Mouse (Mus musculus) megakaryocyte progenitor cell, adult 5-6 weeks (primary cell): ENCODE data around the gene Wdr1. TPM values are rescaled to one million over a fixed set of nuclear protein-coding genes. Genes with fewer than 3 reads are reported as not detected.

Experiments
- ATAC-seq: replicated peaks from 2 replicates; pipeline ENCODE4 v1.8.0; 2016; ENCODE audit warnings: mild to moderate bottlenecking, moderate TSS enrichment, inconsistent platforms; ENCODE audit not compliant: poor library complexity
- total RNA-seq, 2 experiments: library from RNA; stranded (forward) in 1 of 2; stranded (reverse) in 1 of 2; fragments of 157-497, 149-512 nt in 1 of 2; fragments of 200-1000 nt in 1 of 2; gene quantifications; 2 replicates each; pipeline versions ENCODE4 v1.2.3 to v1.2.4; 2015 to 2017

Wdr1 gene
- total RNA-seq, 2 experiments from 2014 or later = 134 to 209 TPM

DNA sequence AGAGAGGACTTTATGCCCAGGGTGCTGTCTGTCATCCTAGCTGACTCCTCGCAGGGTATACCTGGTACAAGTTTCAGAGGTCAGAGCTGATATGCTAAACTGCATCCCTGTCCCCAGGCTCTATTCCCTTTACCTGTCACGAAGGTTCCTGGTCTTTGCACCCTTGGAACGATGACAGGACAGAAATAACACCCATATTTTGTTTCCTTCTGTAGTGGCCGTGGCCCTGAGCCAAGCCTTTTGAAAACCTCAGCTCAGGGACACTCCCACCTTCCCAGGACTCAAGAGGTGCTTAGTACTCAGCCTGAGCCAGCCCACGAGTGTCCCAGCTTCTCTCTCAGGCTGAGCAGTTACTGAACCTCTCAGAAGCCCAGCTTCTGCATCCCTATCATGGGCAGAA is 64.5 kb downstream of the Wdr1 start:
- ATAC-seq = no peak

DNA sequence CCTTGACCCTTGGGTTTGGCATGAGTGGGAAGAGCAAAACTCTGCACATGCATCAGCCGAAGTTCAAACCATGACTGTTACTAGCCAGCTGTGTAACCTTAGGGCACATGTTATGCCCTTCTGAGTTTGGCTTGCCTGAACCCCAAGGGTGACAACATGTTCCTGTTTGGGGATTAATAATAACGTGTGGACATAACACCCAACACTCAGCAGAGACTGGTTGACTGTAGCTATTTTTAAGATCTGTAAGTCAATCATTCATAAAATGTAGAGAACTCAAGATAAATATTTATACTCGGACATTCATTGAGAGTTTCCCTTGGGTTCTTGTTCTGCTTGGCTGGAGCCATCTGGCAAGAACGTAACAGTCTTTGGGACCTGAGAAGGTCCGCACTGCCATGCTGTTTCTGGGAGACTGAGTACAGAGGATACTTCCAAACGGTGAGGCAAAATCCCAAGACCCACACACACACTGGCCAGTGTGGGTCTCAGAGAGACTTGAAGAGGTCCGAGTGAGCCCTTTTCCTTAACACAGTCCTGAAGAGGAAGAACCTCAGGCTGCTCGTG is 66.4 kb downstream of the Wdr1 start:
- no peak for ATAC-seq

DNA sequence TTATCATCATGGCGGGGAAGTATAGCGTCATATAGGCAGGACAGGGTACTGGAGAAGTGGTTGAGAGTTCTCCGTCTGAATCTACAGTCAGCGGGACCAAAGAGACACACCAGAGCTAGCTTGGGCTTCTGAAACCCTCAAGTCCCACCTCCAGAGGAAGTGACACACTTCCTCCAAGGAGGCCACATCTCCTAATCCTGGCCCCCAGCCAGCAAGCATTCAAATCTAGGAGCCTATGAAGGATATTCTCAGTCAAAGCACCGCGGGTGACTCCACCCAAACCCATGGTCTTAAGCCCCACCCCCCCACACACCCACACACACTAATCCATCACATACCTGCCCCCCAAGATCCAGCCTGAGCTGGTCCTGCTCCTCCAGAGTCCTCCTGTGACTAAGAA is 69.1 kb downstream of the Wdr1 start:
- ATAC-seq = peak; percentile 64

DNA sequence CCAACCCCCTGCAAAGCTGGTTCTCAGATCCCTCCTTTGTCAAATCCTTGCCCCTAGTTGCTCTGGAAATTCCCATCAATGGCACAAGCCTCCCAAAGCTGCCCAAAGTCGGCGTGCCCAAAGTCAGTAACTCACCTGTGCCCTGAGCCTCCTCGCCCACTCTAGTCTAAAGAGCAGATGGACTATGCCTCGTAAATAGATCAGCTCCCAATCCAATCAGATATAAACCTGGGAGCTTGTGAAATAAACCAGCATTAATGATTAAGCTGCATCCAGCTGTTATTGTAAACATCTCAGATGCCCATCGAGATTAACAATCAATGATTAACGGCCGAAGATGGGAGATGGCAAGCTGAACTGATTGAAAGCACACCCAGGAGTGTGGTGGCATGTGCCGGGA is 71.3 kb downstream of the Wdr1 start:
- no peak for ATAC-seq

DNA sequence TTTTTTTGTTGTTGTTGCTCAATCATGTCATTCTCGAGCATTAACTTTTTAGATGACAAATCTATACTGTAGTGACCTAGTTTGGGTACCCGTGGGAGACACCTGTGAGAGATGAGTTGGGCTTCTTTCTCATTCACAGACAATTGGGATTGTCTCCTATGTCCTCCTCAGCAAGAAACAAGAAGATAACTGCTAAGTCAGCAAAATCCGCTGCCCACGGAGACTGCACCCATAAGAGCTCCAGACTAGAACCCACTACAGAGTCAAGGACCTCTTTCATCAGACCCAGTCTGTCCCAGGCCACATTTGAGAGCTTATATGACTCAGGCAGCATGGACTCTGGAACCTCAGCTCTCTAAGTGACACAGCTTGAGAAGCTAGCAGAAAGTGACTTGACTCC is 73.3 kb downstream of the Wdr1 start:
- ATAC-seq = no peak

DNA sequence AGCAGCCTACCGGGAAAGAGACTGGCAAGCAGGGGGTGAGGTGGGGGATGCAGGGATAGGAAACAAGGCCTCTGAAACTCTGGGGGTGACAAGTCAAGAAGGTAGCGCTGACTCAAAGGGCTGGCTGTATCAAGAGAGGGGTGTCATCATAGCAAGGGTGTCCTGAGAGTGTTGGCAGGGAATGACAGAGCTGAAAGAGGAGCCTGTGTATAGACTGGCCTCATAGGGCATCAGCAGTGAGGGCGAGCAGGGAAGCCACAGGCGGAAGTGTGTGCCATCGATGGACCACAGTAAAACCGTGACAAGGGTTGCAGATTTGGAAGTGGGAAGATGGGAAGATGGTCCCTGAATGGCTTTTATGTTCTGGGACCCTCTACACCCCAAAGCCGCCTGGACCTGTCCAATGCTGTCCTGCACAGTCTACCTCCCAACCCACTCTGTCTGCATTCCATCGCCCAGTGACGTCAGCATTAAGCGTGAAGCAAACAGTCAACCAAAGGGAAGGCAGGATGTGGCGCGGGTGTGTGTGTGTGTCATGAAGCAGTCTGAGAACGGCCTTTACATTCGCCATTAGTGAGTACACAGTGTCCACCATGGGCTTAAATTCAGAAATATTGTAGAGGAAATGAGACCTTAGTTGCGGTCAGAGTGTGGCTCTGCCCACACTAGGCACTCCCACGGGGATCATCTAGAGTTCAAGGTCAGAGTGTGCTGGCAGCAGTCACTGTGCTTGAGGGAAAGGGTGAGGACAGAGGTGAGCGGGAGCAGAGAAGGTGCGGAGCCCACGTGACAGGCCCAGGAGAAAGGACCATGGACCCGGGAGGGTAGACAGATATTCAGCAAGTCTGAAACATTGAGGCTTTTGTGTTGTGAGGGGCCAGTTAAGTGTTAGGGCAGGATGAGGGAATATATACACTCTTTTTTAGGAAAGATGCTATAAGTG is 74.1 kb downstream of the Wdr1 start:
- ATAC-seq = no peak

DNA sequence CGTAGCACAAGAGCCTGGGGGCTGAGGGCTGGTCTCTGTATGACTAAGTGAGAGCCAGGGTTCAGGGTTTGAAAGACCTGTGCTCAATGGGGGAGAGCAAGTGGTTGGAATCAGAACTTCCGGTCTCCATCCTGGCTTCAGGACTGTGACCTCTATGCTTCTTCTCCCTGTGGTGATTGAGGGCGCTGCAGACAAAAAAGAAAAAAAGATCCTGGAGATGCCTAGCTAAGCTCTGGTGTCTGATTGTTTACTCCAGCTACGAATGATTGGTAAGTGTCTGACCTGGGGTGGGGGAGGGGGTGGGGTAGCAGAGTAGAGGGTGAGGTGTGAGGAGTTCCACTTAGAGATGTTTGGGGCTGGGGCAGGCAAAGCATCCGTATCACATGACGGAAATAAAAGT is 75.0 kb downstream of the Wdr1 start:
- no peak for ATAC-seq

DNA sequence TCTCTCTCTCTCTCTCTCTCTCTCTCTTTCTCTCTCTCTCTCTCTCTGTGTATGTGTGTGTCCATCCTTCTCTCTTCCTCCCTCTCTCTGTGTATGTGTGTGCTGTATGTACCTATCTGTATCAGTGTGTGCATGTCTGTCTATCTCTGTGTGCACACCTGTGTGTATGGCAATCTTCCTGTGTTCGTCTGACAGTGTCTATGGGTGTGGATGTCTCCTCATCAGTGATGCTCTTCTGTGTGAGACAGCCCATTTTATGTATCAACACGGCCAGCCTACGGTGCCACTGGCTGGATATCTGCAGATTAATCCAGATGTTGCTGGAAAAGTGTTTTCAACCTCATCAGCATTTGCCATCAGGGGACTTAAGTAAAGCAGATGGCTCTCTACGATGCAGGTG is 75.8 kb downstream of the Wdr1 start:
- no peak for ATAC-seq

DNA sequence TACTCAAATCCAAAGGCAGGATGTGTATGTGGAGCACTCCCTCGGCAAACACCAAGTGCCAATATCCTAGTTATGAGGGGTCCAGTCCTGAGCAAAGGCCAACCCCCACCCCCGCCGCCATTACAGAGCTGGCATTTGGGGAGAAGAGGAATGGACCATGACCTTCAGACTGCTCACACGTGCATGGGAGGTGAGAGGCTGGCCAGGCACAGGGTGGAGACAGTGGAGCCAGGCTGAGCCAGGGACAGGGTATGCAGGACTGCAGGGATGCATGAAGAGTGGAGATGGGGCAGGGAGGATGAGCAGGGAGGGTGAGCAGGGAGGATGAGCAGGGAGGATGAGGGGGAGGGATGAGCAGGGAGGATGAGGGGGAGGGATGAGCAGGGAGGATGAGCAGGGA is 77.1 kb downstream of the Wdr1 start:
- ATAC-seq = peak; percentile 33; the same call in 1 of the 2 replicates

DNA sequence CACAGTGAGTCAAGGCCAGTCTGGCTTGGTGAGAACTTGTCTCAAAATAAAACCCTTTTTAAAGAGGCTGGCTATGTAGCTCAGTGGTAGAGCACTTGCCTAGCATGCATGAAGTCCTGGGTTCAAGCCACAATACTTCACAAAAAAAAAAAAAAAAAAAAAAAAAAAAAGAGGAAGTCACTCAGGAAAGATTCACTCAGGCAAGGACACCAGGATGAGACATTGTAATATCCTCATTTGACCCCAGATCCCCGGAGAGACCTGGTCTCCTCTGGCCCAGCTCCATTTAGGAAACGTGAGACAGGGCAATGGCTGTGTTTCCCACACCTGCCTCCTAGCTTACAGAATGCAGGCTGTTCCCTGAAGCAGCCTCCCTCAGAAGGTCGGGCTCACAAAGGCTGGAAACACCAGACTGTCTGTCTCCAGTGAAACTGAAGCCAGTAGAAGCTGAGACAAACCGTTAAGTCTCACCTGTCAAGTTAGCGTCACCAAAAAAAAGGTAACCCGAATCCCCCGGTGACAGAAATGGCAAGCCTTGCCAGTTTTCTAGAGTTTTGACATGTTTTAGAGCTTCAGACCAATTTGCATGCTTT is 79.4 kb downstream of the Wdr1 start:
- peak; percentile 23; the same call in 1 of the 2 replicates for ATAC-seq

DNA sequence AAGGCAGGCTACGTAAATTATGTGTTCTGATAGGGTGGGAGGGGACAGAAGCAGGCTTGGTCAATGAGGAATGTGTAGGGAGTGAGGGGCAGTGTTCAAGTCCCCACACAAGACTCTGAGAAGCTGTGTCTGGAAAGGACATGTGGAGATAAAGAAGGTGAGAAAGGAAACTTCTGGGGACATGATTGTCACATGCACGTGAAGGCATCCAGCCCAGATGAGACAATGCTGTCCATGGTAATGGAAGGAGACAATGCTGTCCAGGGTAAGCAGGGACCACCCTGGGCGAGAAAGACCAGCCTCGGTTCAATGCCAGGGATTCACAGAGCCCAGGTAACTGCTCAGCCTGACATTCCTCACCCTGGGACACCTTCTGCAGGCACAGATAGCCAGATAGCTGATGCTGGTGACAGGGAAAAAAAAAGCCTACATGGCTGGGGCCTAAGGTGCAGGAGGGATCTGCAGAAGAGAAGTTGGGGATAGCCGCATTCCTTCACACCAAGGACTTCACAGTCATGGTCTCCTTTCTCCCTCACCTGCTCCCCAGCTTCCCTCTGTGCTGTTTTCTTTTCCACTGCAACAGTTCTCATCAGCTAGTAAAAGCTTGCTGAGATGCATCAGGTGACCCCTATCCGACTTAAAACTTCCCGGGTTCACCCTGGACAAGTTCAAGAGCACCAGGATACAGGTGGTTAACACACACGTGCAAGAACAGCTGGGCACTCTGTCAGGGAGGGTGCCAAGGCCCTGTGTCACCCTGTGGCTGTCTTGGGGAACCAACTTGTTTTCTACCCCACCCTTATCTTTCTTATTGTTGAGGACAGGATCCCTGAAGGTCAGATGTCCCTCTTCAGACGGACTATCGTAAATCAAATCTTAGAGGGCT is 82.0 kb downstream of the Wdr1 start:
- no peak for ATAC-seq

DNA sequence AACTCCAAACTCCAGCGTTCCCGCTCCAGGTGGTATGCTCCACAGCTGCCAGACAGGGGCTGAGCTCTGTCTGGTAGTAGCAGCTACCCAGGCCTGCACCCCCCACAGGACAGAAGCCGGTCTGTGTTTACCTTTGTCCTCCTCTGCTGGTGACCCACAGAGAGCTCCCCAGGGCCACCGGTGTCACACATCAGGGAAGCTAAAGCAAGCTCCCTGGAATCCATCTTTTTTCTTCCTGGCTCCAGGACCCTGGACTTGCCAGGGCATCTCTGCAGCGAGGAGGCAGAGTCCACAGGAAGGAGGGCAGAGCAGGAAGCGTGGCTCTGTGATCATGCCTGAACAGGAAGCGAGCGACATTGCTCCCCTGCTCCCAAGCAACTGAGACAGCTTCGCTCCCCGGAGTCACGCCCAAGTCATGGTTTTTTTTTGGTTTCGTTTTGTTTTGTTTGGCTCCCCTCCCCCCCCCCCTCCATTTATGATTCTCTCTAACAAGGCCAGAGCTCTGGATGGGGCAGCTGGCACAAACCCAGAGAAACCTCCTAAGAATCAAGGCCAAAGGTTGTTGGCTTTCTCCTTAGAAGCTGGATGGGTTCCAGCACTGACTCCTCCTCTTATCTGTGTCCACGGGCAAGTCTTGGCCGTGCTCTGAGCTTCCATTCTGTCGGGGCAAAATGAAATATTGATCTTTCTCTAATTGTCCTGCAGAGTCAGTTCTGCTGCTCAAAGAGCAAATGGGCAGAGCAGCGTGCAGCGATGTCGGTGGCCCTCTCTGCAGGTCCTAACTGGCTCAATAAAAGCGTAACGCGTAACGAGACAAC is 82.9 kb downstream of the Wdr1 start:
- ATAC-seq = peak; percentile 73

DNA sequence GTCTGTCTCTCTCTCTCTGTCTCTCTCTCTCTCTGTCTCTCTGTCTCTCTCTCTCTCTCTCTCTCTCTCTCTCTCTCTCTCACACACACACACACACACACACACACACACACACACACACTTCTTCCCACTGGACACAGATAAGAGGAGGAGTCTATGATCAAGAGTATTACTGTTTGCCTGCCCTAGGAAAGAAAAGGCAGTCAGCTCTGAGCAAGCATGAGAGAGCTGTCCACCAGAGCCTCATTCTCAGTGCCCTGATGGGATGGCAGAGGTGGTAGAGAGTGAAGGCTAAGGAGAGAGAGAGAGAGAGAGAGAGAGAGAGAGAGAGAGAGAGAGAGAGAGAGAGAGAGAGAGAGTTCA is 83.5 kb downstream of the Wdr1 start:
- 0 out of 2 replicates have a peak, but pooled peaks have one; percentile 3 for ATAC-seq

DNA sequence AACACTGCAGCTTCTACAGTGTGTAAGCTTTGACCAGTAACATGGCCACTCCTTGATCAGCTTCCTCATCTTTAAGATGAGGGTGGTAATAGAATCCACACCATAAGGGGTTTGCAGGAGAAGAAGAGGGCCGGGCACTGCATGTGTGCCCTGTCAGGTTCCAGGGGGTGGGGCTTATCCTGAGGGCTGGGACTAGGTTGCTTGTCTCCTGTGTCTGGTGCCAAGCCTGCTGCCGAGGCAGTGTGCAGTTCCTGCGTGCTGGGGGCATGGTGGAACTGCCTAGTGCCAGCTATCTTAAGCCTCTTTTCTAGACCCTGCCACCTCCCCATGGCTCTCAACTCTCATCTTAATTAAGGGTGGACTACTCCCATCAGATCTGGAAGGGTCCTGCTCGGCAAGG is 84.0 kb downstream of the Wdr1 start:
- peak; percentile 74 for ATAC-seq

DNA sequence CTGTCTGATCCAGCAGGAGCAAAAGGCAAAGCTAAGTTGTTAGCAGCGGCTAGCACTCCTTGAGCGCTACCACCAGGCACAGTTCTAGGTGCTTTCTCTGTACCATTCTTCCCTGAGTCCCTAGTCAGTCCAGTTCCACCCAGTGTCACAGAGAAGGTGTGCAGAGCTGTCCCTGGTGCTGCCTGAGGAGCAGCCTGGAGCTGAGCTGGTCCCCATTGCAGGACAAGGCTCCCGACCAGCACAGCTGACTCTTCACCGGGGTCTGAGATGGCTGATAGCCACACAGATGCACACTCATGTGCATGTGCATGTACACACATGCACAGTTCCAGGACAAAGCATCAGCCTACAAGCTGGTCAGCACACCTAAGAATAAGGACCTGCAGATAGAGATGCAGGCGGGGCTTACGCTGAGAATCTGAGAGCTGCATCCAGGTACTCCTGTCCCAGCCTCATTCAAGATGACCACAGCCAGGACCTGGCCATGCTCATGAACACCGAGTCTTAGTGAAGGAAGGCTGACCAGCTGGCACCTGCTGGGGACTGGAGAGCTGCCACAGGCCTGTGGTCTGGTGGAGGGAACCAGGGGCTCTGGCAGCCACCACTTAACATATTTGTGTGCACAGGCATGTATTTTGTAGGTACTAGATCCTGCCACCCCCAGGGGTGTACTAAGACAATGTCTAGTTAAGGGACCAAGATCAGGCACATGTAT is 85.1 kb downstream of the Wdr1 start:
- no peak for ATAC-seq

DNA sequence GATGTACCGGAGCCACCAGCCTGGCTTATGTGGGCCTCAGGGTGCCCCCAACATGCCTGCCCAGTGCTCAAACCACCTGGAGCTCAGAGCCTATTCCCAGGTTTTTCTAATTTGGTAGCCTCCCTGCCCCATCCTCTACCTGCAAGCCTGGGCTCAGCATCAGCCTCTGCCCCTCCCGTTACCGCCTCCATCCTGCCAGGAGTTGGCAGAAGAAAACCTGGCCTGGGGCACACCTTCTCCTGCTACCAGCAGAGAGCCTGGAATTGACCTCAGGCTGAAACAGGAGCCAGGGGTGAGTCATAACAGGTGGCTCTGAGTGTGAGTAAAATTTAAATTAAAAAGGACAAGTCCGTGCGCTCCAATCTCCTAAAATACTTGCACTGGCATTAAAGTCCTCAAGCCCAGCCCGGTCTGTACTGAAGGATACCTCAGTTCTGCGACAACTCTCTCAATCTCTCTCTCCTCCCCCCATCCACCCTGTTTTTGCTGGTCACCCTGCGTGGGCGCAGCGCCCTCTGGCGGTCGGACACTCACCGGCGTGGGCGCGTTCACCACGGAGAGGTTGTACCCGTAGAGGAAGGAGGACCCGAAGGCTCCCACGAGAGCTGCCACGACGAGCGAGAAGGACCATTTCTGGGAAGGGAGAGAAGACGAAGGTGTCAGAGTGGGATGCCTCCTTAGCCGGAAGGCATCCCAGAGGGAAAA is 86.0 kb downstream of the Wdr1 start:
- ATAC-seq = no peak
